Mouse (Mus musculus): Measurements from ENCODE around the gene Tatdn3. TPM values are rescaled to one million over a fixed set of nuclear protein-coding genes. Genes with fewer than 3 reads are reported as not detected.

Tatdn3 gene
- polyA plus RNA-seq, 1 experiment = 29.6 TPM

GRCm38 (mm10) chr1:191097802-191098747 lies 35.3 kb upstream of the Tatdn3 start, which contains the start of gene Batf3:
Gene Batf3 (plus strand): TSS chr1:191097847.
- 1% methylated on average over 88 of the region's 95 CpGs for WGBS
- no peak within 1 kb of the TSS for H3K27ac ChIP-seq (ENCODE audit: control insufficient read depth, insufficient read depth, low read depth, low read length, poor library complexity)
- H3K4me1 ChIP-seq (ENCODE audit: control insufficient read depth, insufficient read depth, low read length) = no peaks in the 10 kb centered on the region
- peak within 1 kb of the TSS; percentile 36 for H3K4me3 ChIP-seq (replicated peaks; ENCODE audit: control insufficient read depth, low read depth, low read length)
- TF ChIP-seq POLR2A (IDR thresholded peaks at IDR 0.05; ENCODE audit: borderline replicate concordance, control insufficient read depth, low read depth, low read length) = no peak
- TF ChIP-seq CTCF (IDR thresholded peaks at IDR 0.05; ENCODE audit: control insufficient read depth, insufficient read depth, low read length) = peak; percentile 27; the same call in 1 of the 2 replicates

GRCm38 (mm10) chr1:191096871-191097681 lies 34.3 kb upstream of the Tatdn3 start:
- no peak overlapping the region for H3K4me3 ChIP-seq (replicated peaks; ENCODE audit: control insufficient read depth, low read depth, low read length)
- no peak overlapping the region for H3K27ac ChIP-seq (ENCODE audit: control insufficient read depth, insufficient read depth, low read depth, low read length, poor library complexity)
- TF ChIP-seq CTCF (IDR thresholded peaks at IDR 0.05; ENCODE audit: control insufficient read depth, insufficient read depth, low read length) = no peak
- no peak for TF ChIP-seq POLR2A (IDR thresholded peaks at IDR 0.05; ENCODE audit: borderline replicate concordance, control insufficient read depth, low read depth, low read length)
- WGBS = 26% methylated on average over 14 of the region's 14 CpGs
- H3K4me1 ChIP-seq (ENCODE audit: control insufficient read depth, insufficient read depth, low read length) = no peaks in the 10 kb centered on the region

- 57% methylated on average over 9 of the region's 9 CpGs for WGBS
- H3K4me3 ChIP-seq (replicated peaks; ENCODE audit: control insufficient read depth, low read depth, low read length) = no peak overlapping the region
- no peaks in the 10 kb centered on the region for H3K4me1 ChIP-seq (ENCODE audit: control insufficient read depth, insufficient read depth, low read length)
- peak; percentile 77 for TF ChIP-seq CTCF (IDR thresholded peaks at IDR 0.05; ENCODE audit: control insufficient read depth, insufficient read depth, low read length)
- TF ChIP-seq POLR2A (IDR thresholded peaks at IDR 0.05; ENCODE audit: borderline replicate concordance, control insufficient read depth, low read depth, low read length) = no peak
- no peak overlapping the region for H3K27ac ChIP-seq (ENCODE audit: control insufficient read depth, insufficient read depth, low read depth, low read length, poor library complexity)
These were observed 32.3 kb upstream of the Tatdn3 start for GRCm38 (mm10) chr1:191095019-191095418.

GRCm38 (mm10) chr1:191093578-191093977 lies 30.8 kb upstream of the Tatdn3 start:
- Histone ChIP-seq H3K27ac (ENCODE audit: control insufficient read depth, insufficient read depth, low read depth, low read length, poor library complexity) (no peak overlapping the region), H3K4me3 (replicated peaks; ENCODE audit: control insufficient read depth, low read depth, low read length) (no peak overlapping the region), H3K4me1 (ENCODE audit: control insufficient read depth, insufficient read depth, low read length) (no peaks in the 10 kb centered on the region)
- WGBS = 75% methylated on average over 5 of the region's 5 CpGs
- TF ChIP-seq CTCF (IDR thresholded peaks at IDR 0.05; ENCODE audit: control insufficient read depth, insufficient read depth, low read length) (no peak), POLR2A (IDR thresholded peaks at IDR 0.05; ENCODE audit: borderline replicate concordance, control insufficient read depth, low read depth, low read length) (no peak)

GRCm38 (mm10) chr1:191092050-191092449 lies 29.3 kb upstream of the Tatdn3 start:
- 80% methylated on average over 8 of the region's 8 CpGs for WGBS
- Histone ChIP-seq H3K27ac (ENCODE audit: control insufficient read depth, insufficient read depth, low read depth, low read length, poor library complexity) (no peak overlapping the region), H3K4me1 (ENCODE audit: control insufficient read depth, insufficient read depth, low read length) (no peaks in the 10 kb centered on the region), H3K4me3 (replicated peaks; ENCODE audit: control insufficient read depth, low read depth, low read length) (no peak overlapping the region)
- no peak for TF ChIP-seq CTCF (IDR thresholded peaks at IDR 0.05; ENCODE audit: control insufficient read depth, insufficient read depth, low read length)
- TF ChIP-seq POLR2A (IDR thresholded peaks at IDR 0.05; ENCODE audit: borderline replicate concordance, control insufficient read depth, low read depth, low read length) = no peak

DNA sequence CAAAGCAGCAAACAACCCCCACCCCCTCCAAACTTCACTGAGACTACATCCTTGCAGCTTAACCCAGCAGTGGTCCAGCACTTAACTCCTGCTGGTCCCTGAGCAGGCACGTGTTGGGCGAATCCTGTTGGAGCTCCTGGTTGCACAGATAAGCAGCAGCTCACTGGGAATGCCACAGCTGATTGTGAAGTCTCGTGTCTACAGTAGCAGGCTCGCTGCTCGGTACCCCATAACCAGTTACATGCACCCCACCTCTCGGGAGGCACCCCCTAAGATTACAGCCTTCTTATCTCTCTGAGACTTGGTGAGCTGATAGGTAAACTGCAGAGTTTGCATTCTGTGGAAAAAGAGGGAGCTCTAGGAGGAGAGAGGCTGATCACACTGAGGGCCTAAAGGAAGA lies 26.6 kb upstream of the Tatdn3 start:
- WGBS = 65% methylated on average over 6 of the region's 6 CpGs
- H3K4me3 ChIP-seq (replicated peaks; ENCODE audit: control insufficient read depth, low read depth, low read length) = no peak overlapping the region
- no peak overlapping the region for H3K27ac ChIP-seq (ENCODE audit: control insufficient read depth, insufficient read depth, low read depth, low read length, poor library complexity)
- no peak for TF ChIP-seq CTCF (IDR thresholded peaks at IDR 0.05; ENCODE audit: control insufficient read depth, insufficient read depth, low read length)
- TF ChIP-seq POLR2A (IDR thresholded peaks at IDR 0.05; ENCODE audit: borderline replicate concordance, control insufficient read depth, low read depth, low read length) = no peak
- H3K4me1 ChIP-seq (ENCODE audit: control insufficient read depth, insufficient read depth, low read length) = peaks cover 2% of the 10 kb centered on the region

GRCm38 (mm10) chr1:191087955-191088354 lies 25.2 kb upstream of the Tatdn3 start:
- Histone ChIP-seq H3K4me1 (ENCODE audit: control insufficient read depth, insufficient read depth, low read length) (peaks cover 2% of the 10 kb centered on the region), H3K27ac (ENCODE audit: control insufficient read depth, insufficient read depth, low read depth, low read length, poor library complexity) (no peak overlapping the region), H3K4me3 (replicated peaks; ENCODE audit: control insufficient read depth, low read depth, low read length) (no peak overlapping the region)
- 20% methylated on average over 5 of the region's 5 CpGs for WGBS
- no peak for TF ChIP-seq CTCF (IDR thresholded peaks at IDR 0.05; ENCODE audit: control insufficient read depth, insufficient read depth, low read length)
- TF ChIP-seq POLR2A (IDR thresholded peaks at IDR 0.05; ENCODE audit: borderline replicate concordance, control insufficient read depth, low read depth, low read length) = no peak

DNA sequence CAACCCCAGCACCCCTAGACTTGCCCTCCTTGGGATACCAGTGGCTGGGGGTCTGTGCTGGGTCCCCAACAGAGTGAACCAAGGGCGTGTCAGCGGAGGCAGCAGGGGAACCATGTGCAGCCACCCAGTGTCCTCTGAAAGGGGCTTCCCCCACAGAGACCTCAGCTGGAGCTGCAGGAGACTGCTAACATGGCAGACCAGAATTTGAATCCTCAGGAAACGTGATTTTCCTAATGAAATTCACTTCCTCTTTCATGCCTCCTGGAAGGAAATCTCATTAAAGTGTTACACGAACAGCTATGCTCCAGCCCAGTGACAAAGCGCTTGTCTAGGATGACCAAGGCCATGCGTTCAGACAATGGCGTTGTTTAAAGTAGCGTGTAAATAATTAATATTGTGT lies 24.2 kb upstream of the Tatdn3 start:
- TF ChIP-seq CTCF (IDR thresholded peaks at IDR 0.05; ENCODE audit: control insufficient read depth, insufficient read depth, low read length) (no peak), POLR2A (IDR thresholded peaks at IDR 0.05; ENCODE audit: borderline replicate concordance, control insufficient read depth, low read depth, low read length) (no peak)
- 66% methylated on average over 8 of the region's 8 CpGs for WGBS
- H3K4me3 ChIP-seq (replicated peaks; ENCODE audit: control insufficient read depth, low read depth, low read length) = no peak overlapping the region
- peaks cover 2% of the 10 kb centered on the region for H3K4me1 ChIP-seq (ENCODE audit: control insufficient read depth, insufficient read depth, low read length)
- H3K27ac ChIP-seq (ENCODE audit: control insufficient read depth, insufficient read depth, low read depth, low read length, poor library complexity) = no peak overlapping the region

Measured in bone marrow, adult 2 months (tissue).